Mouse (Mus musculus) MEL (cell line): ENCODE measurements at regions not wholly inside any gene's neighbourhood (a gene's known extent, or its start where the extent isn't known, plus 50 kb on each side); places are given as distances from the start of the nearest gene placed in this dataset.

Experiments
- DNase-seq: peaks from one replicate; pipeline ENCODE4 v3.0.0; 2011; ENCODE audit warnings: low read depth, low spot score
- H3K27ac ChIP-seq: 2 replicates; pipeline ENCODE4 v1.5.1; 2012; ENCODE audit warnings: low read depth, mild to moderate bottlenecking, control low read depth, low read length, moderate library complexity; ENCODE audit not compliant: control insufficient read depth
- H3K27me3 ChIP-seq, 2 experiments: fragments of 150-350 bp in 1 of 2; sonication (generic) in 1 of 2; 2 replicates each; pipeline ENCODE4 v1.6.1; 2012; ENCODE audit warnings: low read length in 2 of 2, mild to moderate bottlenecking in 2 of 2, improper control_type of control experiment in 1 of 2, moderate library complexity in 1 of 2; ENCODE audit not compliant: insufficient read depth in 2 of 2, control insufficient read depth in 1 of 2
- H3K36me3 ChIP-seq, 2 experiments: 2 replicates each; pipeline ENCODE4 v1.6.1; 2012 to 2014; ENCODE audit warnings: low read length in 2 of 2, improper control_type of control experiment in 1 of 2, inconsistent platforms in 1 of 2, mild to moderate bottlenecking in 1 of 2; ENCODE audit not compliant: insufficient read depth in 2 of 2, control insufficient read depth in 1 of 2
- H3K4me1 ChIP-seq, 2 experiments: fragments of 150-350 bp in 1 of 2; sonication (generic) in 1 of 2; 2 replicates each; pipeline ENCODE4 v1.6.1; 2012; ENCODE audit warnings: low read length in 2 of 2, improper control_type of control experiment in 1 of 2, mild to moderate bottlenecking in 1 of 2; ENCODE audit not compliant: insufficient read depth in 2 of 2, control insufficient read depth in 1 of 2
- H3K4me3 ChIP-seq, 2 experiments: fragments of 150-350 bp in 1 of 2; sonication (generic) in 1 of 2; 2 replicates each; pipeline ENCODE4 v1.5.1; 2012; ENCODE audit warnings: low read depth in 2 of 2, low read length in 2 of 2, mild to moderate bottlenecking in 2 of 2, moderate library complexity in 2 of 2, control low read depth in 1 of 2, improper control_type of control experiment in 1 of 2; ENCODE audit not compliant: control insufficient read depth in 1 of 2, insufficient read depth in 1 of 2
- H3K79me2 ChIP-seq: 2 replicates; pipeline ENCODE4 v1.6.1; 2012; ENCODE audit warnings: mild to moderate bottlenecking, low read length, moderate library complexity; ENCODE audit not compliant: control insufficient read depth, poor library complexity, insufficient read depth
- H3K9ac ChIP-seq: 2 replicates; pipeline ENCODE4 v1.6.1; 2012; ENCODE audit warnings: low read depth, mild to moderate bottlenecking, control low read depth, low read length, moderate library complexity; ENCODE audit not compliant: control insufficient read depth, poor library complexity, severe bottlenecking
- H3K9me3 ChIP-seq: fragments of 150-350 bp; sonication (generic); replicated peaks from 2 replicates; pipeline ENCODE4 v1.6.1; 2012; ENCODE audit warnings: mild to moderate bottlenecking, low read length, improper control_type of control experiment, moderate library complexity; ENCODE audit not compliant: insufficient read depth
- CHD2 ChIP-seq: IDR thresholded peaks from 2 replicates; pipeline ENCODE4 v1.6.1; 2011; ENCODE audit warnings: low read length, improper control_type of control experiment
- CTCF ChIP-seq, 3 experiments: IDR thresholded peaks in 2 of 3; conservative IDR thresholded peaks in 1 of 3; 2 replicates each; pipeline ENCODE4 v1.5.1; 2011 to 2012; ENCODE audit warnings: low read length in 3 of 3, low read depth in 2 of 3, mild to moderate bottlenecking in 2 of 3, improper control_type of control experiment in 1 of 3, inconsistent platforms in 1 of 3, mixed read lengths in 1 of 3, moderate library complexity in 1 of 3; ENCODE audit not compliant: control insufficient read depth in 1 of 3, insufficient read depth in 1 of 3, poor library complexity in 1 of 3, severe bottlenecking in 1 of 3
- E2F4 ChIP-seq: IDR thresholded peaks from 2 replicates; pipeline ENCODE4 v1.6.1; 2011; ENCODE audit warnings: low read depth, low read length, improper control_type of control experiment, borderline replicate concordance
- ELF1 ChIP-seq: IDR thresholded peaks from 2 replicates; pipeline ENCODE4 v1.6.1; 2014; ENCODE audit warnings: low read depth, mild to moderate bottlenecking, inconsistent platforms, low read length, improper control_type of control experiment, moderate library complexity
- ETS1 ChIP-seq: IDR thresholded peaks from 2 replicates; pipeline ENCODE4 v1.6.1; 2012; ENCODE audit warnings: low read depth, mild to moderate bottlenecking, inconsistent platforms, low read length, improper control_type of control experiment, moderate library complexity
- GABPA ChIP-seq: IDR thresholded peaks from 2 replicates; pipeline ENCODE4 v1.6.1; 2012; ENCODE audit warnings: low read depth, mild to moderate bottlenecking, inconsistent platforms, low read length, improper control_type of control experiment, moderate library complexity
- HCFC1 ChIP-seq: IDR thresholded peaks from 2 replicates; pipeline ENCODE4 v1.6.1; 2012; ENCODE audit warnings: low read depth, mild to moderate bottlenecking, inconsistent platforms, low read length, improper control_type of control experiment, moderate library complexity
- JUND ChIP-seq: IDR thresholded peaks from 2 replicates; pipeline ENCODE4 v1.6.1; 2011; ENCODE audit warnings: low read depth, mild to moderate bottlenecking, improper control_type of control experiment, low read length
- KAT2A ChIP-seq: conservative IDR thresholded peaks from 2 replicates; pipeline ENCODE4 v1.6.1; 2012; ENCODE audit warnings: low read depth, low read length, improper control_type of control experiment, inconsistent platforms
- MAFK ChIP-seq: IDR thresholded peaks from 2 replicates; pipeline ENCODE4 v1.6.1; 2011; ENCODE audit warnings: low read depth, mild to moderate bottlenecking, low read length, improper control_type of control experiment, borderline replicate concordance
- MAZ ChIP-seq: IDR thresholded peaks from 2 replicates; pipeline ENCODE4 v1.6.1; 2012; ENCODE audit warnings: low read depth, mild to moderate bottlenecking, inconsistent platforms, low read length, improper control_type of control experiment
- MEF2A ChIP-seq: IDR thresholded peaks from 2 replicates; pipeline ENCODE4 v1.6.1; 2014; ENCODE audit warnings: low read depth, mild to moderate bottlenecking, inconsistent platforms, low read length, improper control_type of control experiment; ENCODE audit not compliant: poor library complexity, insufficient replicate concordance, severe bottlenecking; ENCODE audit errors: extremely low read depth
- MYB ChIP-seq: IDR thresholded peaks from 2 replicates; pipeline ENCODE4 v1.6.1; 2011; ENCODE audit warnings: mild to moderate bottlenecking, low read depth, low read length, improper control_type of control experiment
- NELFE ChIP-seq: IDR thresholded peaks from 2 replicates; pipeline ENCODE4 v1.6.1; 2011; ENCODE audit warnings: low read depth, low read length, improper control_type of control experiment
- NRF1 ChIP-seq: IDR thresholded peaks from 2 replicates; pipeline ENCODE4 v1.6.1; 2014; ENCODE audit warnings: low read depth, mild to moderate bottlenecking, inconsistent platforms, low read length, improper control_type of control experiment, moderate library complexity; ENCODE audit not compliant: poor library complexity, insufficient read depth, severe bottlenecking
- POLR2AphosphoS5 ChIP-seq: IDR thresholded peaks from 2 replicates; pipeline ENCODE4 v1.6.1; 2012; ENCODE audit warnings: low read depth, borderline replicate concordance, mild to moderate bottlenecking, inconsistent platforms, low read length, moderate library complexity, mixed read lengths
- TBP ChIP-seq: IDR thresholded peaks from 2 replicates; pipeline ENCODE4 v1.8.0; 2011; ENCODE audit warnings: low read depth, low read length, improper control_type of control experiment
- TCF12 ChIP-seq: IDR thresholded peaks from 2 replicates; pipeline ENCODE4 v1.6.1; 2014; ENCODE audit warnings: low read depth, mild to moderate bottlenecking, inconsistent platforms, low read length, improper control_type of control experiment, moderate library complexity
- ZC3H11A ChIP-seq: IDR thresholded peaks from 2 replicates; pipeline ENCODE4 v1.6.1; 2012; ENCODE audit warnings: low read depth, mild to moderate bottlenecking, inconsistent platforms, low read length, improper control_type of control experiment
- ZKSCAN1 ChIP-seq: IDR thresholded peaks from 2 replicates; pipeline ENCODE4 v1.6.1; 2012; ENCODE audit warnings: low read depth, mild to moderate bottlenecking, inconsistent platforms, low read length, improper control_type of control experiment, moderate library complexity
- ZNF384 ChIP-seq: IDR thresholded peaks from 2 replicates; pipeline ENCODE4 v1.6.1; 2012; ENCODE audit warnings: low read depth, mild to moderate bottlenecking, inconsistent platforms, low read length, improper control_type of control experiment

DNA sequence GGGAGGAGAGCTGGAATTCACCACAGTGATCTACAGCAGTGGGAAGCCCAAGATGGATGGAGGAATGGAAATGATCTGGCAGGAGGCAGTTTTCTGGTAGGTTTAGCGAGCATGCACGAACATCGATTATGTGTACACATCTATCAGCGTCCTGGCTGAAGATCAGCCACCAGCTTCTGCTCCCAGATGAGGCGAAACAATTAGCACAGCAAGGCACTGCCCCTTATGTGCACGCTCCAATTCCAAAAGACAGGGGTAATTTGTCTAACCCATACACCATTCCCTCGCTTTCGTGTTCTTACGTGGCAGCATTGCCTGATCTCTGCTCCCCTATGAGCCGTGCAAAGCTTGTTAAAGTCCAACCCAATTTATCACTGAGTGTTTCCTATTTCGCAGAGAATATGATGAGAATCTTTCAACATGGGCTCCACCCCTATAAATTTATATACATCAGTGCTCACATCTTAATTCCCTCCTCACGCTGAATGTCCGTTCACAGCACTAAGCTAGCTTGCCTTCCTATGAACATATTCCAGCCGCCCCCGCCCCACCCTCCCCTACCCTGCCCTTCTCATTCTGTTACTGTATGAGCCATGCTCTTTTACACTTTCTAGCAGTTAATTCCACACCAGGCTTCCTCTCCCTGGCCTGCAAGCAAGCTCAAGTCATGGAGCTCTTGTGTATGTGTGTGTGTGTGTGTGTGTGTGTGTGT lies 162.9 kb upstream of the Gm26657 start:
- DNase-seq, result no peak
- no peak overlapping the region for H3K9ac ChIP-seq
- H3K4me1 ChIP-seq, result no peaks in the 10 kb centered on the region
- no peaks in the 10 kb centered on the region for H3K9me3 ChIP-seq
- no peak overlapping the region for H3K4me3 ChIP-seq
- H3K27ac ChIP-seq, result no peak overlapping the region
- H3K79me2 ChIP-seq, result no peaks in the 10 kb centered on the region
- H3K36me3 ChIP-seq, result no peaks in the 10 kb centered on the region
- TF ChIP-seq KAT2A, result no peak
- no peak for TF ChIP-seq ZKSCAN1
- TF ChIP-seq MAZ, result no peak
- TF ChIP-seq ZC3H11A, result no peak
- no peaks in the 10 kb centered on the region for H3K27me3 ChIP-seq

DNA sequence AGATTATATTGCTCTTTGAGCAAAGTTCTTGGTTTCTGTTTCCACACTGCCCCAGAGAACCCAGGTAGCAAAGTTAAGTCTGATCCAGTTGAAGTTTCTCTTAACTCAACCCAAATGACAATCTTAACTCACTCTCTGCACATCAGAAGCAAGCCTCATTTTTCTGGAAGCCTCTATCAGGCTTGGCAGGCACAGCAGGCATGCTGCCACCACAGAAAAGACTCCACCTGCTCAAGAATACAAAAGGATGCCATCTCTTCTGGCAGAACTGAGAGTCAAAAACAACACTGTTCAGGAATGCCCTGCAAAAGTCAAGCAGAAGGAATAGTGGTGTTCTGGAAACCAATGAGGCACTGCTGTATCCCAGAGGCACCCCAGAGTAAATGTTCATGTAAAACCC lies 187.7 kb upstream of the Gm26657 start:
- no peaks in the 10 kb centered on the region for H3K36me3 ChIP-seq
- no peak for TF ChIP-seq GABPA
- no peak for TF ChIP-seq E2F4
- TF ChIP-seq HCFC1, result no peak
- no peak for TF ChIP-seq ELF1
- no peak for TF ChIP-seq KAT2A
- TF ChIP-seq ETS1, result no peak
- TF ChIP-seq POLR2AphosphoS5, result no peak
- TF ChIP-seq MYB, result no peak
- TF ChIP-seq CHD2, result no peak
- no peak for TF ChIP-seq NELFE
- TF ChIP-seq ZNF384, result no peak
- TF ChIP-seq NRF1, result no peak
- TF ChIP-seq JUND, result no peak
- TF ChIP-seq MAFK, result no peak
- TF ChIP-seq CTCF (IDR thresholded peaks at IDR 0.05 in 2 of 3, conservative IDR thresholded peaks at IDR 0.05 in 1 of 3; ENCODE audit: control insufficient read depth in 1 of 3, insufficient read depth in 1 of 3, low read depth in 2 of 3, low read length in 3 of 3, poor library complexity in 1 of 3, severe bottlenecking in 1 of 3), result no peak
- TF ChIP-seq TCF12, result no peak
- TF ChIP-seq MEF2A, result no peak
- no peak for TF ChIP-seq TBP
- DNase-seq, result no peak
- no peaks in the 10 kb centered on the region for H3K79me2 ChIP-seq
- H3K4me1 ChIP-seq, result no peaks in the 10 kb centered on the region
- H3K27ac ChIP-seq, result no peak overlapping the region
- no peak overlapping the region for H3K9ac ChIP-seq
- no peaks in the 10 kb centered on the region for H3K27me3 ChIP-seq
- no peak overlapping the region for H3K4me3 ChIP-seq
- H3K9me3 ChIP-seq, result no peaks in the 10 kb centered on the region
